In genomic region chr11:105591905-105592304, GRCm38 (mm10) we compare ENCODE assay signal across 9 mouse cellular contexts. TPM values are rescaled to one million over a fixed set of nuclear protein-coding genes. Genes with fewer than 3 reads are reported as not detected.
A peak's percentile ranks its signal among the peaks of the same experiment; 100 is the strongest.
DNase-seq lines count a peak whose midpoint lies in the region; ATAC-seq and TF ChIP-seq lines count a peak whose summit lies in the region.
"Had no signal": no experiment of that assay in that cellular context is flagged by ENCODE, and none has a peak within 500 bp of the region (broad histone marks: within the 10 kb centered on the region; RNA-seq: fewer than 3 reads in every experiment).

No protein-coding gene starts in this region.

- 34% methylated on average over 1 of the region's 1 CpGs for WGBS in forebrain, embryonic 13.5 days
- 52% methylated on average over 1 of the region's 1 CpGs for WGBS in forebrain, embryonic 10.5 days
- 30% methylated on average over 1 of the region's 1 CpGs for WGBS in forebrain, postnatal 0 days
- WGBS in stomach, postnatal 0 days = 14% methylated on average over 1 of the region's 1 CpGs

- H3K4me2 ChIP-seq in forebrain, embryonic 13.5 days = peak overlapping the region; percentile 30; the same call in 1 of the 2 replicates
- peak overlapping the region; percentile 58 for H3K4me2 ChIP-seq in forebrain, postnatal 0 days (ENCODE audit: low read depth)
- H3K4me2 ChIP-seq in stomach, postnatal 0 days (replicated peaks; ENCODE audit: low read depth) = no peak overlapping the region

- H3K36me3 ChIP-seq in forebrain, embryonic 13.5 days (ENCODE audit: poor library complexity, severe bottlenecking) = no peaks in the 10 kb centered on the region
- no peaks in the 10 kb centered on the region for H3K36me3 ChIP-seq in forebrain, embryonic 10.5 days (replicated peaks)
- H3K36me3 ChIP-seq in forebrain, postnatal 0 days (ENCODE audit: insufficient read depth) = no peaks in the 10 kb centered on the region
- no peaks in the 10 kb centered on the region for H3K36me3 ChIP-seq in stomach, postnatal 0 days (ENCODE audit: control insufficient read depth, insufficient read depth, low read length)
- H3K36me3 ChIP-seq: liver, embryonic 15.5 days had no signal

- peaks cover 8% of the 10 kb centered on the region; the same call in 1 of the 2 replicates for H3K4me1 ChIP-seq in forebrain, embryonic 13.5 days
- peaks cover 19% of the 10 kb centered on the region for H3K4me1 ChIP-seq in forebrain, embryonic 10.5 days
- H3K4me1 ChIP-seq in forebrain, postnatal 0 days (ENCODE audit: insufficient read depth) = no peaks in the 10 kb centered on the region
- H3K4me1 ChIP-seq in stomach, postnatal 0 days (replicated peaks; ENCODE audit: control insufficient read depth, insufficient read depth) = 0 out of 2 replicates have a peak, but pooled peaks cover 2% of the 10 kb centered on the region

- no peak for ATAC-seq in forebrain, embryonic 13.5 days
- ATAC-seq in forebrain, postnatal 0 days = peak; percentile 48
- ATAC-seq in inflammation-experienced regulatory T-cells, adult 6 months = peak; percentile 47
- no peak for ATAC-seq in stomach, postnatal 0 days (ENCODE audit: low FRiP score, low TSS enrichment)

- TF ChIP-seq EP300 in stomach, postnatal 0 days (optimal IDR thresholded peaks at IDR 0.05) = no peak

- no peak for DNase-seq in forebrain, embryonic 10.5 days (ENCODE audit: extremely low spot score, low spot score)
- peak; percentile 82 for DNase-seq in A20 (ENCODE audit: low read depth, low spot score)
- peak; percentile 94 for DNase-seq in brain, embryonic 14.5 days (ENCODE audit: low read depth)
- DNase-seq in forebrain, postnatal 0 days = peak; percentile 84
- DNase-seq in lung, postnatal 10 days = peak; percentile 76
- no peak for DNase-seq in stomach, postnatal 0 days (ENCODE audit: low spot score)

- no peaks in the 10 kb centered on the region for H3K9me3 ChIP-seq in forebrain, embryonic 13.5 days (replicated peaks)
- H3K9me3 ChIP-seq in forebrain, embryonic 10.5 days = no peaks in the 10 kb centered on the region
- H3K9me3 ChIP-seq in forebrain, postnatal 0 days (ENCODE audit: low read length) = no peaks in the 10 kb centered on the region
- H3K9me3 ChIP-seq in stomach, postnatal 0 days (ENCODE audit: control insufficient read depth, low read length) = no peaks in the 10 kb centered on the region
- H3K9me3 ChIP-seq: liver, embryonic 15.5 days had no signal

- TF ChIP-seq CTCF in brain, embryonic 14.5 days (IDR thresholded peaks at IDR 0.05; ENCODE audit: borderline replicate concordance, extremely low read depth, insufficient read depth, insufficient read length) = peak; percentile 81
- TF ChIP-seq CTCF in forebrain, postnatal 0 days (IDR thresholded peaks at IDR 0.05; ENCODE audit: low read depth) = peak; percentile 99
- peak; percentile 100 for TF ChIP-seq CTCF in stomach, postnatal 0 days (IDR thresholded peaks at IDR 0.05; ENCODE audit: low read depth)

- H3K27me3 ChIP-seq in forebrain, embryonic 13.5 days = no peaks in the 10 kb centered on the region
- peaks cover 9% of the 10 kb centered on the region for H3K27me3 ChIP-seq in forebrain, embryonic 10.5 days (ENCODE audit: poor library complexity, severe bottlenecking)
- no peaks in the 10 kb centered on the region for H3K27me3 ChIP-seq in forebrain, postnatal 0 days (ENCODE audit: insufficient read depth, low read length)
- H3K27me3 ChIP-seq in stomach, postnatal 0 days (ENCODE audit: control insufficient read depth, insufficient read depth, low read length) = no peaks in the 10 kb centered on the region

- H3K27ac ChIP-seq in forebrain, embryonic 13.5 days = no peak overlapping the region
- H3K27ac ChIP-seq in forebrain, embryonic 10.5 days = no peak overlapping the region
- H3K27ac ChIP-seq in forebrain, postnatal 0 days (ENCODE audit: low read depth, low read length) = no peak overlapping the region
- H3K27ac ChIP-seq in stomach, postnatal 0 days (replicated peaks) = no peak overlapping the region
- H3K27ac ChIP-seq: liver, embryonic 15.5 days had no signal

- no peak overlapping the region for H3K9ac ChIP-seq in forebrain, embryonic 13.5 days
- H3K9ac ChIP-seq in forebrain, postnatal 0 days = peak overlapping the region; percentile 99; the same call in 1 of the 2 replicates
- no peak overlapping the region for H3K9ac ChIP-seq in stomach, postnatal 0 days (ENCODE audit: low read length)
- H3K9ac ChIP-seq: liver, embryonic 15.5 days had no signal

- peak overlapping the region; percentile 71; the same call in 1 of the 2 replicates for H3K4me3 ChIP-seq in forebrain, embryonic 13.5 days
- H3K4me3 ChIP-seq in forebrain, embryonic 10.5 days = no peak overlapping the region
- H3K4me3 ChIP-seq in forebrain, postnatal 0 days (ENCODE audit: low read depth, low read length) = peak overlapping the region; percentile 99
- no peak overlapping the region for H3K4me3 ChIP-seq in stomach, postnatal 0 days (ENCODE audit: low read depth, low read length)
- H3K4me3 ChIP-seq: liver, embryonic 15.5 days had no signal

- TF ChIP-seq POLR2A in brain, embryonic 14.5 days (IDR thresholded peaks at IDR 0.05; ENCODE audit: borderline replicate concordance, extremely low read depth, insufficient read depth, insufficient read length, poor library complexity, severe bottlenecking) = no peak

RNA-seq across cellular contexts. Expression of gene Tanc2, which starts 2.1 kb away (rescaled TPM):
- polyA plus RNA-seq in forebrain, embryonic 13.5 days (2015; fragmentation: Nextera tagmentation; extraction: Ambion mirVana) = 17.4 and 21.9 TPM in 2 replicates
- polyA plus RNA-seq in forebrain, embryonic 10.5 days (2016; fragmentation: Nextera tagmentation; extraction: Ambion mirVana) = 4.2 and 5.7 TPM in 2 replicates
- 32.4 and 52.1 TPM in 2 replicates for polyA plus RNA-seq in brain, embryonic 14.5 days (2012; rRNA removed)
- total RNA-seq in forebrain, postnatal 0 days (2014; rRNA removed) = 102 and 144 TPM in 2 replicates
- polyA plus RNA-seq in forebrain, postnatal 0 days (2015; fragmentation: Nextera tagmentation; extraction: Ambion mirVana) = 16.2 and 35.3 TPM in 2 replicates
- polyA plus RNA-seq in inflammation-experienced regulatory T-cells, adult 6 months (2017; shearing (Covaris generic)) = 1 to 10 TPM in 1 of 3 experiments, under 1 TPM in 2; 0.14 to 1.1 (median 0.27) TPM
- 2.9 and 3.7 TPM in 2 replicates for polyA plus RNA-seq in stomach, postnatal 0 days (2015; fragmentation: Nextera tagmentation; extraction: Ambion mirVana)

Comparison
In these comparisons a context has a peak if more than half of its experiments do, and no peak if none do; other contexts are left out.
1. ATAC-seq: peak in forebrain, postnatal 0 days (single experiment) and inflammation-experienced regulatory T-cells, adult 6 months (single experiment); none in forebrain, embryonic 13.5 days (single experiment) and stomach, postnatal 0 days (single experiment).
2. H3K4me3 ChIP-seq: peak in forebrain, embryonic 13.5 days (single experiment) and forebrain, postnatal 0 days (single experiment); none in forebrain, embryonic 10.5 days (single experiment) and stomach, postnatal 0 days (single experiment).
3. DNase-seq: peak in A20 (single experiment), brain, embryonic 14.5 days (single experiment), forebrain, postnatal 0 days (single experiment) and lung, postnatal 10 days (single experiment); none in forebrain, embryonic 10.5 days (single experiment) and stomach, postnatal 0 days (single experiment).
4. Peak in every context shown above with its lines, with median percentiles within 50 percentile points of each other: CTCF ChIP-seq.